Mouse (Mus musculus): Measurements from ENCODE around the gene Gm42878. TPM values are rescaled to one million over a fixed set of nuclear protein-coding genes. Genes with fewer than 3 reads are reported as not detected.
"Not testable (repeated sequence)": the region's sequence is repeated elsewhere in the genome, so short reads cannot be mapped to it uniquely, and the experiment has no call there.

Gm42878 gene
- polyA plus RNA-seq, 1 experiment, result not detected

- TF ChIP-seq POLR2A (IDR thresholded peaks at IDR 0.05; ENCODE audit: control insufficient read depth, extremely low read depth, insufficient read depth, low read length, poor library complexity) (no peak), CTCF (IDR thresholded peaks at IDR 0.05; ENCODE audit: borderline replicate concordance, control insufficient read depth, extremely low read depth, insufficient read depth, low read length, poor library complexity) (no peak)
- Histone ChIP-seq H3K36me3 (ENCODE audit: control insufficient read depth, insufficient read depth, low read length) (peaks cover 53% of the 10 kb centered on the region), H3K27me3 (ENCODE audit: control insufficient read depth, insufficient read depth, low read length) (no peaks in the 10 kb centered on the region), H3K4me1 (replicated peaks; ENCODE audit: control insufficient read depth, insufficient read depth, low read length) (no peaks in the 10 kb centered on the region), H3K4me3 (ENCODE audit: control insufficient read depth, insufficient read depth, low read length) (no peak overlapping the region), H3K27ac (ENCODE audit: control insufficient read depth, insufficient read depth, low read length) (no peak overlapping the region)
- DNase-seq, result no peak
- WGBS, result 71% methylated on average over 3 of the region's 3 CpGs
Observed at GRCm38 (mm10) chr5:121535116-121535515, 10.2 kb downstream of the Gm42878 start.

- Histone ChIP-seq H3K36me3 (ENCODE audit: control insufficient read depth, insufficient read depth, low read length) (peaks cover 59% of the 10 kb centered on the region), H3K4me1 (replicated peaks; ENCODE audit: control insufficient read depth, insufficient read depth, low read length) (no peaks in the 10 kb centered on the region), H3K27ac (ENCODE audit: control insufficient read depth, insufficient read depth, low read length) (no peak overlapping the region), H3K27me3 (ENCODE audit: control insufficient read depth, insufficient read depth, low read length) (no peaks in the 10 kb centered on the region), H3K4me3 (ENCODE audit: control insufficient read depth, insufficient read depth, low read length) (no peak overlapping the region)
- peak; percentile 28 for DNase-seq
- WGBS, result 97% methylated on average over 5 of the region's 5 CpGs
- TF ChIP-seq POLR2A (IDR thresholded peaks at IDR 0.05; ENCODE audit: control insufficient read depth, extremely low read depth, insufficient read depth, low read length, poor library complexity), result no peak
- 0 out of 2 replicates have a peak, but pooled peaks have one; percentile 23 for TF ChIP-seq CTCF (IDR thresholded peaks at IDR 0.05; ENCODE audit: borderline replicate concordance, control insufficient read depth, extremely low read depth, insufficient read depth, low read length, poor library complexity)
Observed at GRCm38 (mm10) chr5:121534521-121534920, 10.8 kb downstream of the Gm42878 start.

GRCm38 (mm10) chr5:121526961-121527360 lies 18.3 kb downstream of the Gm42878 start:
- no peak for DNase-seq
- no peaks in the 10 kb centered on the region for H3K27me3 ChIP-seq (ENCODE audit: control insufficient read depth, insufficient read depth, low read length)
- TF ChIP-seq POLR2A (IDR thresholded peaks at IDR 0.05; ENCODE audit: control insufficient read depth, extremely low read depth, insufficient read depth, low read length, poor library complexity), result no peak
- TF ChIP-seq CTCF (IDR thresholded peaks at IDR 0.05; ENCODE audit: borderline replicate concordance, control insufficient read depth, extremely low read depth, insufficient read depth, low read length, poor library complexity), result no peak
- H3K36me3 ChIP-seq (ENCODE audit: control insufficient read depth, insufficient read depth, low read length), result peaks cover 70% of the 10 kb centered on the region
- 41% methylated on average over 8 of the region's 8 CpGs for WGBS
- H3K4me3 ChIP-seq (ENCODE audit: control insufficient read depth, insufficient read depth, low read length), result no peak overlapping the region
- H3K4me1 ChIP-seq (replicated peaks; ENCODE audit: control insufficient read depth, insufficient read depth, low read length), result no peaks in the 10 kb centered on the region
- H3K27ac ChIP-seq (ENCODE audit: control insufficient read depth, insufficient read depth, low read length), result no peak overlapping the region

- Histone ChIP-seq H3K27ac (ENCODE audit: control insufficient read depth, insufficient read depth, low read length) (no peak overlapping the region), H3K4me3 (ENCODE audit: control insufficient read depth, insufficient read depth, low read length) (no peak overlapping the region), H3K27me3 (ENCODE audit: control insufficient read depth, insufficient read depth, low read length) (no peaks in the 10 kb centered on the region), H3K36me3 (ENCODE audit: control insufficient read depth, insufficient read depth, low read length) (peaks cover 68% of the 10 kb centered on the region), H3K4me1 (replicated peaks; ENCODE audit: control insufficient read depth, insufficient read depth, low read length) (no peaks in the 10 kb centered on the region)
- WGBS, result 91% methylated on average over 7 of the region's 7 CpGs
- TF ChIP-seq POLR2A (IDR thresholded peaks at IDR 0.05; ENCODE audit: control insufficient read depth, extremely low read depth, insufficient read depth, low read length, poor library complexity) (no peak), CTCF (IDR thresholded peaks at IDR 0.05; ENCODE audit: borderline replicate concordance, control insufficient read depth, extremely low read depth, insufficient read depth, low read length, poor library complexity) (no peak)
- DNase-seq, result no peak
Observed at GRCm38 (mm10) chr5:121526526-121526925, 18.8 kb downstream of the Gm42878 start.

GRCm38 (mm10) chr5:121525774-121526450 lies 19.4 kb downstream of the Gm42878 start:
- TF ChIP-seq CTCF (IDR thresholded peaks at IDR 0.05; ENCODE audit: borderline replicate concordance, control insufficient read depth, extremely low read depth, insufficient read depth, low read length, poor library complexity), result no peak
- no peak for TF ChIP-seq POLR2A (IDR thresholded peaks at IDR 0.05; ENCODE audit: control insufficient read depth, extremely low read depth, insufficient read depth, low read length, poor library complexity)
- no peak for DNase-seq
- no peaks in the 10 kb centered on the region for H3K27me3 ChIP-seq (ENCODE audit: control insufficient read depth, insufficient read depth, low read length)
- H3K36me3 ChIP-seq (ENCODE audit: control insufficient read depth, insufficient read depth, low read length), result peaks cover 68% of the 10 kb centered on the region
- no peak overlapping the region for H3K4me3 ChIP-seq (ENCODE audit: control insufficient read depth, insufficient read depth, low read length)
- WGBS, result 97% methylated on average over 14 of the region's 14 CpGs
- H3K27ac ChIP-seq (ENCODE audit: control insufficient read depth, insufficient read depth, low read length), result no peak overlapping the region
- no peaks in the 10 kb centered on the region for H3K4me1 ChIP-seq (replicated peaks; ENCODE audit: control insufficient read depth, insufficient read depth, low read length)

GRCm38 (mm10) chr5:121519758-121520157 lies 25.5 kb downstream of the Gm42878 start:
- H3K27me3 ChIP-seq (ENCODE audit: control insufficient read depth, insufficient read depth, low read length); H3K27ac ChIP-seq (ENCODE audit: control insufficient read depth, insufficient read depth, low read length); DNase-seq; H3K4me3 ChIP-seq (ENCODE audit: control insufficient read depth, insufficient read depth, low read length); H3K4me1 ChIP-seq (replicated peaks; ENCODE audit: control insufficient read depth, insufficient read depth, low read length): not testable (repeated sequence)
- whole genome bisulfite sequencing, result 24% methylated on average over 10 of the region's 17 CpGs
- H3K36me3 ChIP-seq (ENCODE audit: control insufficient read depth, insufficient read depth, low read length), result peaks cover 19% of the 10 kb centered on the region; the same call in 1 of the 2 replicates

GRCm38 (mm10) chr5:121518983-121519382 lies 26.3 kb downstream of the Gm42878 start:
- Histone ChIP-seq H3K27ac (ENCODE audit: control insufficient read depth, insufficient read depth, low read length) (no peak overlapping the region), H3K27me3 (ENCODE audit: control insufficient read depth, insufficient read depth, low read length) (no peaks in the 10 kb centered on the region), H3K36me3 (ENCODE audit: control insufficient read depth, insufficient read depth, low read length) (peaks cover 13% of the 10 kb centered on the region; the same call in 1 of the 2 replicates), H3K4me3 (ENCODE audit: control insufficient read depth, insufficient read depth, low read length) (no peak overlapping the region), H3K4me1 (replicated peaks; ENCODE audit: control insufficient read depth, insufficient read depth, low read length) (0 out of 2 replicates have a peak, but pooled peaks cover 4% of the 10 kb centered on the region)
- WGBS, result 73% methylated on average over 9 of the region's 9 CpGs
- TF ChIP-seq POLR2A (IDR thresholded peaks at IDR 0.05; ENCODE audit: control insufficient read depth, extremely low read depth, insufficient read depth, low read length, poor library complexity) (no peak), CTCF (IDR thresholded peaks at IDR 0.05; ENCODE audit: borderline replicate concordance, control insufficient read depth, extremely low read depth, insufficient read depth, low read length, poor library complexity) (no peak)
- no peak for DNase-seq
